Mouse (Mus musculus) urinary bladder, postnatal 36 days (tissue): ENCODE measurements at regions not wholly inside any gene's neighbourhood (a gene's known extent, or its start where the extent isn't known, plus 50 kb on each side); places are given as distances from the start of the nearest gene placed in this dataset.

Experiments
- DNase-seq, 2 experiments: peaks; one replicate each; pipeline ENCODE4 v3.0.0; 2022; ENCODE audit warnings: low spot score in 2 of 2, mixed read lengths in 1 of 2

GRCm38 (mm10) chr9:32906233-32906872 is 270.3 kb downstream of the Ets1 start:
- DNase-seq: no peak

DNA sequence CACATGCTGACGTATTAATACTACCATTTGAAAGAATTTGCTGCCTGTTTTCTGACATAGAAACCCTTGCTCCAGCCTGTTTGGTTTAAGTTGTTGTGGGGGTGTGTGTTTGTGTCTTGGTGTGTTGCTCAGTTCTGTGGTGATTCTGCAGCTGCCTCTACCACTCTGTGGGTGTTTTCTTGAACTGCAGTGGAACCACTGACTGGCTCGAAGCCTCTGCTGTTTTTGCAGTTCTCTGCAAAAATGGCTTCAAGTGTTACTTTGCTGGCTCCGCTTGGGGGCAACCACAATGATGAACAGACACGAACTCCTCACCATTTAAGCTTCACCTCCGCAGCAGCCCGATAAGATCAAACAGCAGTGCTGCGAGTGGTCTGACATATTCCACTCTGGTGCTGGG is 274.6 kb downstream of the Ets1 start:
- no peak for DNase-seq

DNA sequence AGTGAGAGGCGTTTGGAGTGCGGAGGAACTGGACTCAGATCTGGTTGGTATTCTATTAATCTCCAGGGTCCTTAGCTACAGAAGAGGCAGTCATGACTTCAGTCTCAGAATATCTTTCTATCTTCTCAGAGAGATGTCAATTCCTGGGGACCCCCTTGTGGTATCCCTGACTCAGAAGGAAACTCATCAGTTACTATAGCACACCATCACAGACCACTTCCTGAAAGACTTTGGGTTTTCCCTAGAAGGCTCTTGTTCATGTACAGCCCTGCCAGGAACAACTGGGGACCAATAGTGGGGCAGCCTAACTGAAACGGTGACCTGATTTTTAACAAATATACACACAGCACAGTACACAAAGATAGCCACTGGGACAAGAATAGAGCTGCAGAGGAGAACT is 279.6 kb downstream of the Ets1 start:
- DNase-seq: no peak

DNA sequence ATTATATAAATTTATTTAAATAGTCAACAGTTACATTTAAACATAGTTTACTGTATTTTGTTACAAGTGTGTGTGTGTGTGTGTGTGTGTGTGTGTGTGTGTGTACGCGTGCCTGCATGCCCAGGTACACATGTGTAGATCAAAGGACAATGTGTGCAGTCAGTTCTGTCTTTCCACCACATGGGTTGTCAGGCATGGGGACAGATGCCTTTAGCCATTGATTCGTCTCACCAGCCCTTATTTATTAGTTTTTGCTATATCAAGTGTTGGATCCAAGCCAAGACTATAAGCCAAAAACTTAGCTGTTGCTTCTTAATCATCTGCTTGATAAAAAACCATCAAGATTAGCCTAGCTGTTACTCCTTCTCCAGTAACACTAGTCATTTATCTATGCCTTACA is 280.7 kb downstream of the Ets1 start:
- DNase-seq: no peak

GRCm38 (mm10) chr9:32923925-32924324 is 287.9 kb downstream of the Ets1 start:
- no peak for DNase-seq

GRCm38 (mm10) chr9:32924333-32924886 is 288.4 kb downstream of the Ets1 start:
- DNase-seq: no peak

DNA sequence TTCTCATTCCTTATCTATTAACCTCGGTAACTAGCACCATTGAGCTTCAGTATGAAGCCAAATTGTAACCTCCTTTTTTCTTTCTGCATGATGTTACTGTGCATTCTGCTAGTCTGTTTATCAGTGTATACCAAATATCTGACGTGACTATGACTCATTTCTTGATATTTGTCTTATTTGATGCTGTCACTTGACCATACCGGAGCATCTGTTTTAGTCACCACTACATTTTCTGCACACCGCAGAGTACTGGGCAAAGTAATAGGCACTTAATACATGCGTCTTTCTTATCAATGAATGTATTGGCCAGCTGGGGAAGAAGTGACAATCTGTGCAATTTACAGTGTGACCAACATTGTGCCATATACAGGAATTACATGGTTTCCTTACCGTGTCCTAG is 289.0 kb downstream of the Ets1 start:
- no peak for DNase-seq

GRCm38 (mm10) chr9:32925720-32926595 is 289.9 kb downstream of the Ets1 start:
- no peak for DNase-seq

- no peak for DNase-seq
Observed at GRCm38 (mm10) chr9:32927656-32928055, 291.6 kb downstream of the Ets1 start.

DNA sequence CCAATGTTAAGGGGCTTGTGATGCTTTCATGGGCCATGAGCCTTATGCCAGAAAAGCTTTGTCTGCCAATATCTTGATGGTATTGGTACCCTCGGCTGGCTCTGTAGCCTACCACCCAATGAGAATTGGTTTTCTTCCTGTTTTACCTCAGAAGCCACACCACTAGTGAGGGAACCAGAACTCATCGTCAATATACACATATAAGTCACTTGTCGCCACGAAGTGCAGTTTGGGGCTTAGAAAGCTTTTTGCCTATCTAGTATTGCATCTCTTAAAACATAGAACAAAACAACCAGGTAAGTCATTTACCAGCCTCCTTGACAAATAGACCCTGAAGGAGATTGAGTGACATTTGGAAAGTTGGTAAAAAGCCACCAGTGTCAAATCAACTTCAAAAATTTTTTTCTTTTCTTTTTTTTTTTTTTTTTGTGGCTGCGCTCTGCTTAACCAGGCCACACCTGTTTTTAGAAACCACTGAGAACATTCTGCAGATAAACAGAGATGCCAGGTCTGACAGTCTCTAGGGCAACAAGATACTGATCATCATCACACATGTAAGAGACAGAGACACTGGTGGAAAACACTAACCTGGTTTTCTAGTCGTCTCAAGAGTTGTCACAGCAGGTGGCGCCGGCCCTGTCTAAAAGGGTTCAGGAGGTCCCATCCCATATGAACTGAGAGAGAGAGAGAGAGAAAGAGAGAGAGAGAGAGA is 292.4 kb downstream of the Ets1 start:
- no peak for DNase-seq

- no peak for DNase-seq
Observed at GRCm38 (mm10) chr9:32929331-32929730, 293.3 kb downstream of the Ets1 start.

GRCm38 (mm10) chr9:32929826-32930225 is 293.8 kb downstream of the Ets1 start:
- DNase-seq: no peak

GRCm38 (mm10) chr9:32931266-32932005 is 295.4 kb downstream of the Ets1 start:
- DNase-seq: no peak

DNA sequence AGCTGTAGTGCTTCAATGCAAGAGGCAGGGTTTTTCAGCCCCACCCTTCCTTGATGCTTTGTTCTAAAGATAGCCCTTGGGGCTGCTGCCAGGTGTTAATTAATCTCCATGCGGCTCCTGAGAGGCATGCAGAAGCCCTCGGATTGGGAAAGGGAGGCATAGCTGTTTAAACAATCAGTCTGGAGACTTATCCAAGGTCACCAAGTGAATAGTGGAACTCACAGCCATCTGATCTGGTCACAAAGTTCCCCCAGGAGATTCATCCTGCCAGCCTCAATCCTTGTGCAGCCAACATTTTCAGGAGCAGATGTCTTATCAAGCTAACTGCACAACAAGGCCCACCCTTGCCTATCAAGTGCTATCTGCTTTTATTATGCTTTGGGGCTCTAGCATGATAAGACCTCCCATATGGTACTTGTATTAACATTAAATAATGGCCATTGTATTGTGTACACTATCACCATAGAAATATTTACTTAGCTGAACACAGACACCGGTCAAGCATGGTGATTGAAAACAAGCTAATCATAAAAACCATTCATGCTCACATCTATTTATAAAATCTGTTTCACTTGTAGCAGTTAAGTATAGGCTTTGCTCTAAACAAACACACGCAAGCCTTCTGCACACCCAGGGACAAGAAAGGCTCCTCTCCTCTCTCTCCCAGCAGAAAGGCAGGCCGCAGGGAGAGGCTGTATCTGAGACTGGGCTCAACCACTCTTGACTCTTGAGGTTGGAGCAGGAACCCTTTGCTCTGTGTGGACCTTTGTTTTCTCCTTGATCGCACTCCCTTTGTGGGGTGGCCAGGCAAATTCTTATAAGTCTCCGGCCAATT is 297.4 kb downstream of the Ets1 start:
- DNase-seq: no peak

- DNase-seq: no peak
Observed at GRCm38 (mm10) chr9:32934436-32934835, 298.4 kb downstream of the Ets1 start.

- DNase-seq: no peak
Observed at GRCm38 (mm10) chr9:32936462-32936861, 300.4 kb downstream of the Ets1 start.

GRCm38 (mm10) chr9:32937391-32937790 is 301.4 kb downstream of the Ets1 start:
- no peak for DNase-seq

- no peak for DNase-seq
Observed at GRCm38 (mm10) chr9:32938857-32939256, 302.8 kb downstream of the Ets1 start.

DNA sequence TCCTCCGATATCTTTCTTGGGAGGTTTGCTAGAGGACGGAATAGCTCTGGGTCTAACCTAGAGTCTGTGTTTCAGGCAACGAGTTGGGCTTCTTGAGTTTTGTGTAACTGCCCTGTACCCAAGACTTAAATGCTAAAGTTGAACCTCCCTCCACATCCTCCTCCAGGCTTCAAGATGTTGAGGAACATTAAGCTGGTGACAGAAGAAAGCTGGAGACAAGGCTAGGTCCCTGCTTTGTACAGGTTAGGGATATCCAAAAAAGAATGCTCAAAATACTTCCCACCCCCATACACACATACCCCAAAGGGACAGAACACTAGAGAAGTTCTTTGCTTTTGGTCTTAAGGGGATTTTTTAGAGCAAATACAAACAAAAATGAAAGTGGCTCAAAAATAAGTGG is 303.6 kb downstream of the Ets1 start:
- DNase-seq: no peak

GRCm38 (mm10) chr9:32940111-32940813 is 304.2 kb downstream of the Ets1 start:
- peak; percentile 79 to 80 for DNase-seq
